ENCODE assay signal across 9 mouse cellular contexts in the genomic region with DNA sequence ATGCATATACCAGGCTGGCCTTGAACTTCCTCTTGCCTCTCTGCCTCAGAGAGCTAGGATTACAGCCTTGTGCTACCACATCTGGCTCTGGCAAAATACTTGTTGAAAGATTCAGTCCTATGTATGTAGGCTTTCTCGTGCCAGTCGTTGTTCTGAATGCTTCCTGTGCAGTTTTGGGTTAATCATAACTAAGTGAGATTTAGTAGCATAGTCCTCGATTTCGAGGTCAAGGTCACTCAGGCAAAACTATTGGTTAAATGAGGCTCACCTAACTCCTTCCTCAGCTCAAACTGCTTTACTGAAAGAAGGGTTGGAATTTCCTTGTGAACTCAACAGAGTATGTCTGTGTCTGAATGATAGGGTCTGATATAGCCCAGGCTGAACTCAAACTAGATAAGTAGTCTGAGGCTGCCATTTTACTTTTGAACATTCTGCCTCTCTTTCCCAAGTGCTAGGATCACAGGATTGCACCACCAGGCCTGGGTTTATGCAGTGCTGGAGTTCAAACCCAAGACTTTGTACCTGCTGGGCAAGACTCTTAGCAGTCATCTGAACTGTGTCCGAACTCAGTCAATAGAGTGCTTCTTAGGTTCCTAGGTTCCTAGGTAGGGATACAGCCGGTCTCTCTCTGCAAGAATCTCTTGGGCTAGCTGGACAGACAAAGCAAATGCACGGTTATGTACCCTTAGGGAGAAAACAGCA. TPM values are rescaled to one million over a fixed set of nuclear protein-coding genes. Genes with fewer than 3 reads are reported as not detected.
DNase-seq lines count a peak whose midpoint lies in the region; ATAC-seq and TF ChIP-seq lines count a peak whose summit lies in the region.
"Had no signal": no experiment of that assay in that cellular context is flagged by ENCODE, and none has a peak within 500 bp of the region (broad histone marks: within the 10 kb centered on the region; RNA-seq: fewer than 3 reads in every experiment).

No protein-coding gene starts in this region.

- no peaks in the 10 kb centered on the region for H3K9me3 ChIP-seq in heart, postnatal 0 days (replicated peaks; ENCODE audit: control insufficient read depth, low read length)
- H3K9me3 ChIP-seq in CH12.LX (replicated peaks; ENCODE audit: low read length), result no peaks in the 10 kb centered on the region
- H3K9me3 ChIP-seq in embryonic facial prominence, embryonic 14.5 days (ENCODE audit: control insufficient read depth, low read length), result no peaks in the 10 kb centered on the region

- H3K9ac ChIP-seq in heart, postnatal 0 days (replicated peaks; ENCODE audit: low read depth, low read length), result peak overlapping the region; percentile 99; the same call in 1 of the 2 replicates
- peak overlapping the region; percentile 71; the same call in 1 of the 2 replicates for H3K9ac ChIP-seq in CH12.LX (ENCODE audit: insufficient read depth, low read depth)
- H3K9ac ChIP-seq in embryonic facial prominence, embryonic 14.5 days (ENCODE audit: low read depth, low read length), result no peak overlapping the region

- in situ Hi-C loops in CH12.LX (cut with MboI; ENCODE audit: low pct_ligation_motif_present, low pct_unique_long_range_greater_than_20kb, low sequenced_read_pairs), result no loop called here

- TF ChIP-seq EP300 in heart, postnatal 0 days (IDR thresholded peaks at IDR 0.05; ENCODE audit: low read depth), result no peak
- no peak for TF ChIP-seq EP300 in CH12.LX (IDR thresholded peaks at IDR 0.05; ENCODE audit: low read length)

- no peaks in the 10 kb centered on the region for H3K27me3 ChIP-seq in heart, postnatal 0 days (ENCODE audit: control insufficient read depth, insufficient read depth, low read length)
- H3K27me3 ChIP-seq in CH12.LX (replicated peaks), result no peaks in the 10 kb centered on the region
- no peaks in the 10 kb centered on the region for H3K27me3 ChIP-seq in embryonic facial prominence, embryonic 14.5 days (replicated peaks; ENCODE audit: control insufficient read depth, insufficient read depth, low read length)

- peak overlapping the region; percentile 26; the same call in 1 of the 2 replicates for H3K27ac ChIP-seq in heart, postnatal 0 days (ENCODE audit: low read depth)
- H3K27ac ChIP-seq in CH12.LX (ENCODE audit: insufficient read depth, low read depth), result no peak overlapping the region
- no peak overlapping the region for H3K27ac ChIP-seq in embryonic facial prominence, embryonic 14.5 days (replicated peaks; ENCODE audit: low read depth, low read length)

- DNase-seq in heart, postnatal 0 days (ENCODE audit: low spot score), result no peak
- DNase-seq in heart, adult 9 months (ENCODE audit: low spot score in 2 of 2), result no peak
- DNase-seq in CH12.LX (ENCODE audit: extremely low read depth), result no peak
- DNase-seq in embryonic facial prominence, embryonic 14.5 days (ENCODE audit: low spot score), result no peak
- peak; percentile 45 to 48 for DNase-seq in kidney, postnatal 36 days
- no peak for DNase-seq in frontal cortex, postnatal 25 days (ENCODE audit: low spot score in 2 of 2)
- no peak for DNase-seq in retina, postnatal 1 day
- DNase-seq in right cerebral cortex, postnatal 14 days, result no peak
- DNase-seq: embryo, embryonic 11 days had no signal

- H3K36me3 ChIP-seq in heart, postnatal 0 days (replicated peaks; ENCODE audit: control insufficient read depth, insufficient read depth, low read length), result peaks cover 26% of the 10 kb centered on the region
- peaks cover 13 to 46% of the 10 kb centered on the region in 2 experiments for H3K36me3 ChIP-seq in CH12.LX (replicated peaks in 1 of 2; ENCODE audit: control insufficient read depth in 1 of 2, insufficient read depth in 1 of 2, low read length in 1 of 2)
- no peaks in the 10 kb centered on the region for H3K36me3 ChIP-seq in embryonic facial prominence, embryonic 14.5 days (ENCODE audit: control insufficient read depth, insufficient read depth, low read length)

- dilution Hi-C loops in CH12.LX (cut with MboI; ENCODE audit: extremely low pct_ligation_motif_present, extremely low pct_unique_long_range_greater_than_20kb, low sequenced_read_pairs), result no loop called here

- peak overlapping the region; percentile 84 for H3K4me2 ChIP-seq in heart, postnatal 0 days (ENCODE audit: low read depth, low read length)
- peak overlapping the region; percentile 84 for H3K4me2 ChIP-seq in CH12.LX (ENCODE audit: insufficient read depth, low read depth, poor library complexity, severe bottlenecking)
- peak overlapping the region; percentile 71 for H3K4me2 ChIP-seq in embryonic facial prominence, embryonic 14.5 days (ENCODE audit: low read depth, low read length)

- no peak for TF ChIP-seq CTCF in heart, postnatal 0 days (IDR thresholded peaks at IDR 0.05; ENCODE audit: low read depth)
- no peak for TF ChIP-seq CTCF in CH12.LX (conservative IDR thresholded peaks at IDR 0.05 in 1 of 2, IDR thresholded peaks at IDR 0.05 in 1 of 2; ENCODE audit: low read depth in 2 of 2, low read length in 2 of 2)

- ATAC-seq in heart, postnatal 0 days (ENCODE audit: insufficient read depth, low read depth), result no peak
- no peak for ATAC-seq in embryonic facial prominence, embryonic 14.5 days (ENCODE audit: low read depth)

- no peak for TF ChIP-seq POLR2A in CH12.LX (IDR thresholded peaks at IDR 0.05; ENCODE audit: low read depth, low read length)

- 70% methylated on average over 7 of the region's 7 CpGs for WGBS in heart, postnatal 0 days
- 78% methylated on average over 7 of the region's 7 CpGs for WGBS in embryonic facial prominence, embryonic 14.5 days

- peaks cover 61% of the 10 kb centered on the region for H3K79me2 ChIP-seq in CH12.LX (replicated peaks; ENCODE audit: control insufficient read depth, extremely low read depth, insufficient read depth, poor library complexity, severe bottlenecking)

- H3K4me1 ChIP-seq in heart, postnatal 0 days (ENCODE audit: control insufficient read depth, insufficient read depth), result peaks cover 31% of the 10 kb centered on the region
- peaks cover 3 to 72% of the 10 kb centered on the region in 2 experiments; a peak in 2 of 4 replicates for H3K4me1 ChIP-seq in CH12.LX (ENCODE audit: control insufficient read depth in 1 of 2, insufficient read depth in 2 of 2)
- H3K4me1 ChIP-seq in embryonic facial prominence, embryonic 14.5 days (ENCODE audit: control insufficient read depth, insufficient read depth, low read length), result peaks cover 24% of the 10 kb centered on the region

- no peak overlapping the region for H3K4me3 ChIP-seq in heart, postnatal 0 days (ENCODE audit: low read depth, low read length)
- peak overlapping the region in 1 of 3 experiments; percentile 97 for H3K4me3 ChIP-seq in CH12.LX (replicated peaks in 1 of 3; ENCODE audit: low read depth in 2 of 3, low read length in 2 of 3, poor library complexity in 1 of 3)
- 0 out of 2 replicates have a peak overlapping the region, but pooled peaks have one; percentile 96 for H3K4me3 ChIP-seq in embryonic facial prominence, embryonic 14.5 days (ENCODE audit: low read depth, low read length)

- TF ChIP-seq RAD21 in CH12.LX (IDR thresholded peaks at IDR 0.05; ENCODE audit: low read depth, low read length), result no peak

TF ChIP-seq in CH12.LX, 34 proteins besides CTCF, POLR2A, EP300 and RAD21:
- TF ChIP-seq NELFE (IDR thresholded peaks at IDR 0.05; ENCODE audit: low read depth, low read length) (no peak), ZKSCAN1 (IDR thresholded peaks at IDR 0.05; ENCODE audit: borderline replicate concordance, low read depth, low read length) (no peak), ETS1 (conservative IDR thresholded peaks at IDR 0.05; ENCODE audit: low read depth, low read length) (no peak), BHLHE40 (IDR thresholded peaks at IDR 0.05; ENCODE audit: low read depth, low read length) (no peak), RCOR1 (conservative IDR thresholded peaks at IDR 0.05; ENCODE audit: low read depth, low read length) (no peak), SIN3A (IDR thresholded peaks at IDR 0.05; ENCODE audit: low read length) (no peak), MEF2A (IDR thresholded peaks at IDR 0.05; ENCODE audit: borderline replicate concordance, low read depth, low read length) (no peak), UBTF (IDR thresholded peaks at IDR 0.05; ENCODE audit: low read depth, low read length) (no peak), HCFC1 (IDR thresholded peaks at IDR 0.05; ENCODE audit: low read depth, low read length) (no peak), JUND (conservative IDR thresholded peaks at IDR 0.05; ENCODE audit: low read depth, low read length) (no peak), MXI1 (IDR thresholded peaks at IDR 0.05; ENCODE audit: low read depth, low read length) (no peak), SMC3 (IDR thresholded peaks at IDR 0.05; ENCODE audit: low read depth, low read length) (no peak), ZC3H11A (IDR thresholded peaks at IDR 0.05; ENCODE audit: low read depth, low read length) (no peak), TCF12 (IDR thresholded peaks at IDR 0.05; ENCODE audit: low read depth, low read length) (no peak)

RNA-seq across cellular contexts. Expression of gene Dlst, which starts 2.1 kb away (rescaled TPM):
- total RNA-seq in heart, postnatal 0 days (2014; rRNA removed; ENCODE audit: low replicate concordance), result 341 and 343 TPM in 2 replicates
- 255 and 269 TPM in 2 replicates for polyA plus RNA-seq in heart, postnatal 0 days (2015; fragmentation: Nextera tagmentation; extraction: Ambion mirVana)
- total RNA-seq in CH12.LX (2012; rRNA removed) (116 and 122 TPM in 2 replicates), CH12.LX (2014; rRNA removed) (144 TPM in 2 replicates)
- polyA plus RNA-seq in CH12.LX (2012; ENCODE audit: insufficient read length, low read depth), result 165 and 208 TPM in 2 replicates
- polyA plus RNA-seq in embryonic facial prominence, embryonic 14.5 days (2014; fragmentation: Nextera tagmentation; extraction: Ambion mirVana), result 110 and 112 TPM in 2 replicates

RNA-seq across cellular contexts. Expression of gene Prox2, which starts 2.1 kb away (rescaled TPM):
- 0.08 and 2.0 TPM in 2 replicates for total RNA-seq in heart, postnatal 0 days (2014; rRNA removed; ENCODE audit: low replicate concordance)
- polyA plus RNA-seq in heart, postnatal 0 days (2015; fragmentation: Nextera tagmentation; extraction: Ambion mirVana), result 1.8 and 1.9 TPM in 2 replicates
- total RNA-seq in CH12.LX (2012; rRNA removed) (11.6 and 13.3 TPM in 2 replicates), CH12.LX (2014; rRNA removed) (2.4 TPM in 2 replicates)
- polyA plus RNA-seq in CH12.LX (2012; ENCODE audit: insufficient read length, low read depth), result 4.5 and 5.2 TPM in 2 replicates
- 2.9 and 3.9 TPM in 2 replicates for polyA plus RNA-seq in embryonic facial prominence, embryonic 14.5 days (2014; fragmentation: Nextera tagmentation; extraction: Ambion mirVana)

RNA-seq across cellular contexts. Expression of gene Rps6kl1, which starts 38.4 kb away (rescaled TPM):
- total RNA-seq in heart, postnatal 0 days (2014; rRNA removed; ENCODE audit: low replicate concordance), result 0.04 and 0.11 TPM in 2 replicates
- 0.95 and 1.1 TPM in 2 replicates for polyA plus RNA-seq in heart, postnatal 0 days (2015; fragmentation: Nextera tagmentation; extraction: Ambion mirVana)
- total RNA-seq in CH12.LX (2012; rRNA removed) (0.21 and 0.97 TPM in 2 replicates), CH12.LX (2014; rRNA removed) (0.36 and 0.43 TPM in 2 replicates)
- 0.59 and 0.86 TPM in 2 replicates for polyA plus RNA-seq in CH12.LX (2012; ENCODE audit: insufficient read length, low read depth)
- 1.5 and 1.8 TPM in 2 replicates for polyA plus RNA-seq in embryonic facial prominence, embryonic 14.5 days (2014; fragmentation: Nextera tagmentation; extraction: Ambion mirVana)

Comparison
In these comparisons a context has a peak if more than half of its experiments do, and no peak if none do; other contexts are left out.
1. DNase-seq: peak in kidney, postnatal 36 days (2 of 2); none in heart, postnatal 0 days (single experiment), heart, adult 9 months (0 of 2), CH12.LX (single experiment), embryonic facial prominence, embryonic 14.5 days (single experiment), frontal cortex, postnatal 25 days (0 of 2), retina, postnatal 1 day (single experiment) and right cerebral cortex, postnatal 14 days (single experiment).
2. Peak in every context shown above with its lines, with median percentiles within 50 percentile points of each other: H3K4me2 ChIP-seq.